Mouse (Mus musculus) forebrain, embryonic 11.5 days (tissue): Measurements from ENCODE around the gene Amy2a3. TPM values are rescaled to one million over a fixed set of nuclear protein-coding genes. Genes with fewer than 3 reads are reported as not detected.
A peak's percentile ranks its signal among the peaks of the same experiment; 100 is the strongest.
"Not testable (repeated sequence)": the region's sequence is repeated elsewhere in the genome, so short reads cannot be mapped to it uniquely, and the experiment has no call there.

Experiments
- ATAC-seq: fragments of 200-750 bp; cut with Nextera tagmentation; replicated peaks from 2 replicates; pipeline ENCODE4 v1.8.0; 2017; ENCODE audit warnings: moderate TSS enrichment; ENCODE audit not compliant: low FRiP score
- DNase-seq: peaks from one replicate; pipeline ENCODE4 v3.0.0-alpha.2; 2017; ENCODE audit warnings: low spot score
- H3K27ac ChIP-seq: fragments of 300-500 bp; sonication (generic); 2 replicates; pipeline ENCODE4 v1.5.1; 2014; ENCODE audit warnings: low read depth, low read length
- H3K27me3 ChIP-seq: fragments of 300-500 bp; sonication (generic); 2 replicates; pipeline ENCODE4 v1.6.1; 2014; ENCODE audit warnings: mild to moderate bottlenecking, low read length, mixed read lengths; ENCODE audit not compliant: control insufficient read depth, insufficient read depth
- H3K36me3 ChIP-seq: fragments of 300-500 bp; sonication (generic); 2 replicates; pipeline ENCODE4 v1.6.1; 2014; ENCODE audit warnings: mild to moderate bottlenecking, low read length, moderate library complexity, mixed read lengths; ENCODE audit not compliant: control insufficient read depth, insufficient read depth
- H3K4me1 ChIP-seq: fragments of 300-500 bp; sonication (generic); replicated peaks from 2 replicates; pipeline ENCODE4 v1.6.1; 2014; ENCODE audit warnings: low read length, mixed read lengths; ENCODE audit not compliant: control insufficient read depth, insufficient read depth
- H3K4me2 ChIP-seq: fragments of 300-500 bp; sonication (generic); 2 replicates; pipeline ENCODE4 v1.6.1; 2014; ENCODE audit warnings: low read depth, mild to moderate bottlenecking, low read length, moderate library complexity, mixed read lengths; ENCODE audit not compliant: severe bottlenecking
- H3K4me3 ChIP-seq: fragments of 300-500 bp; sonication (generic); 2 replicates; pipeline ENCODE4 v1.5.1; 2014; ENCODE audit warnings: low read depth, low read length
- H3K9ac ChIP-seq: fragments of 300-500 bp; sonication (generic); 2 replicates; pipeline ENCODE4 v1.6.1; 2014; ENCODE audit warnings: low read length
- H3K9me3 ChIP-seq: fragments of 300-500 bp; sonication (generic); 2 replicates; pipeline ENCODE4 v1.6.1; 2016; ENCODE audit warnings: low read length, mixed read lengths; ENCODE audit not compliant: control insufficient read depth
- WGBS: fragments of 180-500 bp; shearing (Covaris S2); extraction: QIAGEN DNeasy Blood & Tissue Kit; methylation state at CpG from one replicate; pipeline ENCODE4 v1.1.7; 2014; 5-methylcytosine and 5-hydroxymethylcytosine counted together
- polyA plus RNA-seq: library from polyadenylated mRNA; unstranded; fragments of >200 nt; fragmentation: Nextera tagmentation; extraction: Ambion mirVana; gene quantifications from 2 replicates; pipeline ENCODE4 v1.2.1, GENCODE M21; 2014

Gene Amy2a3
- not detected in 2 replicates for polyA plus RNA-seq

GRCm38 (mm10) chr3:113323952-113324351, at the start of gene Amy2a3:
TSS of gene Amy2a3 (minus strand) at chr3:113324052.
- not testable (repeated sequence) for ATAC-seq, H3K4me1 ChIP-seq, H3K9me3 ChIP-seq, H3K9ac ChIP-seq, H3K27me3 ChIP-seq, H3K4me2 ChIP-seq, H3K36me3 ChIP-seq, H3K27ac ChIP-seq, H3K4me3 ChIP-seq, DNase-seq
- no CpG with 5 or more reads among the region's 4 CpGs for WGBS

- H3K4me3 ChIP-seq, H3K9me3 ChIP-seq, H3K4me2 ChIP-seq, ATAC-seq, H3K36me3 ChIP-seq, H3K27ac ChIP-seq, H3K9ac ChIP-seq, H3K4me1 ChIP-seq, H3K27me3 ChIP-seq, DNase-seq: not testable (repeated sequence)
- WGBS, result no CpG with 5 or more reads among the region's 4 CpGs
Measured at GRCm38 (mm10) chr3:113356558-113356957, 32.7 kb upstream of the Amy2a3 start, which contains the start of gene Amy2a2. TSS of gene Amy2a2 (minus strand) at chr3:113356658.

- H3K4me1 ChIP-seq, DNase-seq, H3K9ac ChIP-seq, H3K4me3 ChIP-seq, H3K36me3 ChIP-seq, H3K27me3 ChIP-seq, H3K9me3 ChIP-seq, H3K27ac ChIP-seq, H3K4me2 ChIP-seq: not testable (repeated sequence)
- 0 out of 2 replicates have a peak, but pooled peaks have one; percentile 53 for ATAC-seq
Measured at GRCm38 (mm10) chr3:113345484-113345883, 21.6 kb upstream of the Amy2a3 start.

- H3K36me3 ChIP-seq, DNase-seq, H3K9ac ChIP-seq, H3K4me3 ChIP-seq, H3K9me3 ChIP-seq, H3K27ac ChIP-seq, H3K4me2 ChIP-seq, H3K4me1 ChIP-seq, H3K27me3 ChIP-seq: not testable (repeated sequence)
- no CpG with 5 or more reads among the region's 3 CpGs for WGBS
- ATAC-seq, result peak; percentile 39; the same call in 1 of the 2 replicates
Measured at GRCm38 (mm10) chr3:113312937-113313336, 10.9 kb downstream of the Amy2a3 start.

GRCm38 (mm10) chr3:113291349-113291748, 32.5 kb downstream of the Amy2a3 start, which contains the start of gene Amy2a4:
TSS of gene Amy2a4 (minus strand) at chr3:113291449.
- not testable (repeated sequence) for ATAC-seq, H3K4me1 ChIP-seq, H3K4me2 ChIP-seq, H3K9ac ChIP-seq, H3K27me3 ChIP-seq, H3K4me3 ChIP-seq, H3K36me3 ChIP-seq, H3K27ac ChIP-seq, DNase-seq, H3K9me3 ChIP-seq
- WGBS, result no CpG with 5 or more reads among the region's 4 CpGs

- not testable (repeated sequence) for H3K36me3 ChIP-seq, H3K9ac ChIP-seq, H3K4me2 ChIP-seq, H3K4me1 ChIP-seq, H3K27me3 ChIP-seq, H3K4me3 ChIP-seq, DNase-seq, H3K27ac ChIP-seq, H3K9me3 ChIP-seq
- peak; percentile 60 for ATAC-seq
Measured at GRCm38 (mm10) chr3:113280285-113280684, 43.6 kb downstream of the Amy2a3 start.

- H3K36me3 ChIP-seq, H3K4me2 ChIP-seq, H3K4me3 ChIP-seq, H3K4me1 ChIP-seq, H3K27me3 ChIP-seq, H3K9ac ChIP-seq, DNase-seq, H3K9me3 ChIP-seq, H3K27ac ChIP-seq: not testable (repeated sequence)
- ATAC-seq, result 0 out of 2 replicates have a peak, but pooled peaks have one; percentile 27
Measured at GRCm38 (mm10) chr3:113279586-113279985, 44.3 kb downstream of the Amy2a3 start.

Other genes with a start within 250 kb of the Amy2a3 start
- gene Amy2a5, start 65.2 kb downstream of the Amy2a3 start, polyA plus RNA-seq, result 0.09 and 0.16 TPM in 2 replicates
- not detected in 2 replicates for gene Amy2a4, start 32.6 kb downstream of the Amy2a3 start, polyA plus RNA-seq
- gene Amy2a2, start 32.6 kb upstream of the Amy2a3 start, polyA plus RNA-seq, result not detected in 2 replicates
- not detected in 2 replicates for gene Amy2a1, start 208.4 kb upstream of the Amy2a3 start, polyA plus RNA-seq